ENCODE assay signal across 7 mouse cellular contexts in genomic region chr17:7863745-7864144, GRCm38 (mm10). TPM values are rescaled to one million over a fixed set of nuclear protein-coding genes. Genes with fewer than 3 reads are reported as not detected.
DNase-seq lines count a peak whose midpoint lies in the region.

No protein-coding gene starts in this region.

- peak; percentile 42 to 65 for DNase-seq in urinary bladder, adult 18-20 months (ENCODE audit: low spot score in 2 of 2)
- DNase-seq in urinary bladder, adult 2 months (ENCODE audit: low spot score), result no peak
- peak; percentile 87 for DNase-seq in adrenal gland, postnatal 14 days
- DNase-seq in embryo, embryonic 9.5 days (ENCODE audit: extremely low spot score), result peak; percentile 76
- DNase-seq in kidney, postnatal 10 days, result peak; percentile 82
- DNase-seq in lung, postnatal 25 days (ENCODE audit: low spot score), result peak; percentile 71
- peak; percentile 73 to 82 for DNase-seq in spleen, postnatal 10 days (ENCODE audit: low spot score in 2 of 2)

RNA-seq across cellular contexts. Expression of gene Fndc1, which starts 36.6 kb away (rescaled TPM):
- polyA plus RNA-seq in urinary bladder, adult 2 months (2012; rRNA removed), result 43.8 and 82.9 TPM in 2 replicates
- total RNA-seq in adrenal gland, postnatal 14 days (2021), result 17.6 and 17.9 TPM in 2 replicates
